Mouse (Mus musculus): ENCODE data around the gene Dhrs9.
"Not testable (repeated sequence)": the region's sequence is repeated elsewhere in the genome, so short reads cannot be mapped to it uniquely, and the experiment has no call there.

The Dhrs9 gene

DNA sequence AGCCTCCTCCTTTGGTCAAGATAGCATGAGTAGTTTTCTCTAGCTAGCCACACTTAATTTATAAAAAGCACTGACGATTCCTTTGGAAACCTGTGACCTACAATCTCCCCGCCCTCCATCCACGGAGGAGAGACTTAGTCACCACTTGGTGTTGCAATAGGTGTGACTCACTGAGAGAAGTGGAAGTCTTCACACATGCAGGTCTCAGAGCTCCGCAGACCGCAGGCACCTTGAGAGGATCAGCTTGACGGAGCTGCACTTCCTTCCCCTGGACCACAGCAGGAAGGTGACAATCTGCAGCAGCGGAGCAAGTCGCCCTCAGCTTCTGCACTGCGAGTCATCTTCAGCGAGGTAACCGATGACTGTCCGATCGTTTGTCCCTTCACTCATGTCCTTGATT is at the start of gene Dhrs9:
Dhrs9 (plus strand) TSS at position 165 of the 400 bp plus-strand sequence.
- peak; percentile 3 to 9 for DNase-seq

GRCm38 (mm10) chr2:69331523-69331922 is 48.7 kb upstream of the Dhrs9 start:
- not testable (repeated sequence) for DNase-seq

- DNase-seq, result no peak
Measured at GRCm38 (mm10) chr2:69341506-69341905, 38.7 kb upstream of the Dhrs9 start.

DNA sequence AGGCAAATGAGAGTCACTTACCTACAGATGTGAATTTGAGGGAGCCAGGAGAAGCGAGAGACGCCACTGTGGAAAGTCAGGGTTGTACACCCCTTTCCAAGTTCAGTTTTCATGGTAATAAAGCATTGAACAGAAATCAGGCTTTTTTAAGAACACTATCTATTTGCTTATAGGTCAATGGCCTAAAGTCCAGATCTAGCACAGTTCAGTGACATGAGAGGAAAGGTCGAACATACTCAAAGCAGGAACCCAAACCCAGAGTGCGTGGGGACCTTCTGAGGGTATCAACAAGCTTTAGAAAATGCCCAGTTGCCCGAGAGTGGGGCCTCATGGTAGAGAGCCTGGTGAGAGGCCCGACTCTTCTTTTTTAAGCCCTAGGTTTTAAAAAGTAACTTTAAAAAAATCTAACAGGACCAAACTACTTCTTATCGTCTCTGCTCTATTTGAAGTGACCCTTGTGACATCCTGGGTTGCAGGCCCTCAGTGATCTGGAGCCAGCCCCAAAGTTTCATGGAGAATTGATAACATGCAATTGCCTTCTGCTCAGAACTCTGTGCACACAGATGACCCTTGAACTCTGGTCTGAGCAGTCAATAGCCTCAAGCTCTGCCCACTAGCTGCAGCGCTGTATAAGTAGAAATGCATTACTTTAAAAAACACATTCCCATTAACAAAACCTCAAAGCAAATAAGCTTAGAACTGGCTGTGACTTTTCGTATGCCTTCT is 37.6 kb upstream of the Dhrs9 start, which contains the start of gene Abcb11:
Abcb11 (minus strand) TSS at position 121 of the 726 bp plus-strand sequence.
- DNase-seq, result no peak

- DNase-seq, result not testable (repeated sequence)
Measured at GRCm38 (mm10) chr2:69355402-69355801, 24.8 kb upstream of the Dhrs9 start.

DNA sequence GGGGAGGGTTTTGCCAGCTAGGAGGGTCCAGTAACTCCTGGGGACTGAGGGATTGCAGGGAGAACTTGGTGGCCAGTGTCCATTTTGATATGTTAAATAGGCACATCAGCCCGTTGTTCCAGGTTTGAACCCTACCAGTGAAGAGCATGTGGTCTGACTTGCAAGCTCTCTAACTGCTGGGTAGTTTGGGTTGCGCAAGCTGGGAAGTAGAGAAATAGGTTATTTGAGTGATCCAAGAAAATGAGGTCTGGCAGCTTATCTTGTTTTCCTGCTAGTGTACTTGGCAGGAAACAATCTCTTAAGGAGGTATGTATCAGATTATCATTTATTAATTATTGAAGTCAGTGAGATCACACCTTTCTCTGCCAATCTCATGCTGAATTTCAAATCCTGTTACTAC is 15.4 kb upstream of the Dhrs9 start:
- no peak for DNase-seq

GRCm38 (mm10) chr2:69365275-69365674 is 15.0 kb upstream of the Dhrs9 start:
- DNase-seq, result no peak

- DNase-seq, result no peak
Measured at GRCm38 (mm10) chr2:69376780-69377179, 3.5 kb upstream of the Dhrs9 start.

DNA sequence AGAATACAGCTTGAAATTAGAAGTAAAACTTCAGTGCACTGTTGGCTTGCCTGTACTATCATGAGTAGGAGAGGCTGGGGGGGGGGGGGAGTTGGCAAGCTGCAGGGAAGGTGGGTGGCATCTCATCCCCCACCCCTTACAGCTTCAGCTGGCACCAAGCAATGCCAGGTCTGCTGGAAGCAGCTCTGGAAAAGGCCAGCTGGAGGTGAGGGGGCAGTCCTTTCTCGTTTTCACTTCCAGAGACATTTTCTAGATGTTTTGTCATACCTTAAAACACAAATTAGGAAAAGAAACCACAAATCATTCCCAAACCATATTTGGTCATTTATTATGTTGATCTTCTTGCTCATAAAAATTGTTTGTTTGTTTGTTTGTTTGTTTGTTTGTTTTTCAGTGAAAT is 444 bp upstream of the Dhrs9 start:
- no peak for DNase-seq

DNA sequence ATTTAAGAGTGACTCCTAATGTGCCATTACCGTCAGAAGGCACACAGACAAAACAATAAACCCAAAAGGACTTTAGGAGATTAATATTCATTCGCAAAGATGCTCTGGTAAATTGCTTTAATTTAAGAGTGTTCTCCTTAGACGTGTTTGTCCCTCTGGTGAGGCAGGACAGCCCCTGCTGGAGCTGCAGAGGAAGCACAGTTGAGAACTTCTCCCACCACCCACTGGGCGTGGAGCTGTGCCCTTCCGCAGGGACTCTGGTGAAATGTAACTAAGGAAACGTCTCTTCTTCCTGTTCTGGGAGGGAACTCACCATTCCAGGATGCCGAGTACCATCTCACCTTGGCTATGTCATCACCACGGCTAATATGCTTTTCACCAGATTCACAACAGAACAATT is 1.5 kb downstream of the Dhrs9 start:
- DNase-seq, result no peak

DNA sequence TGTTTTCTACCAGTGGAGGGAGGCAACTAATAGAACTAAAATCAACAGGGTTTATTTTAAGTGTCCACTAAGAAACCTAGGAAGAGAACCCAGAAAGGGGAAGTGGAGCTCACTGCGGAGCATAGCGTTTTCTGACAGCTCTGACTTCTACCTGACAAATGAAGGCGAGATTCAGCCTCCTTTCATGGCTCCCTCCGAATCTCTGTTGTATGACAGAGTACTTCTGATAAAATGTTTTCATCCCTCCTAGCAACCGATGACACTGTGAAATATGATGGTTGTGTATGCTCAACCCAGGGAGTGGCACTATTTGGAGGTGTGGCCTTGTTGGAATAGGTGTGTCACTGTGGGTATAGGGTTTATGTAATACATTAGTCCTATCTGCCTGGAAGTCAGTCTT is 2.6 kb downstream of the Dhrs9 start:
- no peak for DNase-seq

GRCm38 (mm10) chr2:69386118-69386871 is 6.0 kb downstream of the Dhrs9 start:
- no peak for DNase-seq

DNA sequence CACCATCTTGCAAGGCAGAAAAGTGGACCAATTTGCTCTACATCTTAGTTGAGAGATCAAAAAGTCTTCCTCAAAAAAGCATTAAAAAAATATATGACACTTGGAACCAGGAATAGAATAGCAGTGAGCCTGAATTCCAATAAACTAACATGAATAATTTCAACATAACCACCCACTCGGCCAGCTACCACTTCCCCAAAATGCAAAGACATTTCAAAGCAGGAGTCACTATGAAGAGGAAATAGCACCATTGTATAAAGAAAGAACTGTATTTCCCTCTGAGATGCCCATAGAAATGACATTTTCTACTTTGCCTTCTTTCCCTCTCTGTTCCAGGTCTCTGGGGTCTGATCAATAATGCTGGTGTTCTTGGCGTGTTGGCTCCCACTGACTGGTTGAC is 13.7 kb downstream of the Dhrs9 start:
- DNase-seq, result no peak

DNA sequence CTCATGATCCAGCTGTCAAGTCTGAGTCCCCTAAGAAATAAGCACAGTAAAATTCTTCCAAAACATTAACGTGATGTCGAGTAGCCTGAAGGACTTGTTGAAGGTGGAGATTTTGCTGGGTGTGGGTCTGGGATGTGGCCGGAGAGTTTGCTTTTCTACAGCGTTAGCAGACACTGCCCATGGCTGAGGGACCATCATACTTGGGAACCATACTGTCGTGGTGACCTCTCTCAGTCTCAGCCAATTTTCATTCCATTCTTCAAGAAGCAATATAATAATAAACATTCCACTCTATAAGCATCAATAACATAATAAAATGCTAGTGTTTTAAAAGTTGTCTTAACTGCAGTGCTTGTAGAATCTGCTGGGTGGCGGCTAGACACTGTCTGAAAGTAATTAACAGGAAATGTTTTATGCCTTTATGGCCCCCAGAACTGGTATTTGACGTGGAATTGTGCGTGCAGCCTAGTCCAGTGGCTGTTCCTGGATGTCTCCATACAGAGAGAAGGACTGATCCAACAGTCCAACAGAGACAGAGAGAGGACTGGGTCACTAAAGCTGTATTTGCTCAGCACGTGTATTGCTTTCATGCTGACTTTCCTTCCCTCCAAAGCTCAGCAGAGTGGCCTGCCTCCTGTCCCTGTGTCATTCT is 15.5 kb downstream of the Dhrs9 start:
- DNase-seq, result no peak

GRCm38 (mm10) chr2:69396760-69397435 is 16.7 kb downstream of the Dhrs9 start:
- no peak for DNase-seq

GRCm38 (mm10) chr2:69400866-69401604 is 20.8 kb downstream of the Dhrs9 start:
- DNase-seq, result no peak

DNA sequence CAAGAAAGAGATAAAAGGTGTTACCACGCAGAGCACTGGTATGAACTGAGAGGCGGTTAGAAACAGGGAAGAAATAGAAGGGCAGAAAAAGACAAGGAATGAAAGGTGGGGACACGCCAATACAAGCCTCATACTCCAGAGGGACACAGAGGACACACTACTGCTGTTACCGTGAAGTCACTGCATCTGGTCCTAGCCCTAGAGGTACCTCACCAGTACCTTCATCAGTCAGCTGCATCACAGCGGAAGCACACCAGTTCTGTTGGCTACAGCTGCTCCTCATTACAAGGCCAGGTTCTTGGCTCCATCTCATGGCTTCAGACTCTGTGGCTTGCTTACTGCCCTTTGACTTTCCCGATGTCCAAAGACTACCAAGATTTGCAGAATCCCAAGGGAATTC is 21.6 kb downstream of the Dhrs9 start:
- DNase-seq, result no peak

DNA sequence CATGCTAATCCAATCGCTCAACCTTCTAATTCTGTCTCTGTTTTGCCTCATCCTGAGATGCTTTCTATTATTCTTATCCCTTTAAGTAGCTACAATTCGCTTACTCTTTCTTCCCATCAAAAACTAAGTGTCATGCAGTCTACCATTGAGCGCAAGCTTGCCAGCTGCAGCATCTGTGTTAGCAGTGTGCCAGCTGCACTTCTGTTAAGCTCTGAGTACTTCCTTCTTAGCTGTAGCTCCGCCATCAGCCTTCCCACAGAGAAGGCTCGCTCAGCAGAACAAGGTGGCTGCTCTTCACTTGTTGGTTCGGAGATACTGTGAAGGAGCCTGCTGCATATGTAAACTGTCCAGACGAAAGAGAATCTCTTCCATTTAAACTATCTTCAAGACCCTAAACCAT is 22.1 kb downstream of the Dhrs9 start:
- no peak for DNase-seq

DNA sequence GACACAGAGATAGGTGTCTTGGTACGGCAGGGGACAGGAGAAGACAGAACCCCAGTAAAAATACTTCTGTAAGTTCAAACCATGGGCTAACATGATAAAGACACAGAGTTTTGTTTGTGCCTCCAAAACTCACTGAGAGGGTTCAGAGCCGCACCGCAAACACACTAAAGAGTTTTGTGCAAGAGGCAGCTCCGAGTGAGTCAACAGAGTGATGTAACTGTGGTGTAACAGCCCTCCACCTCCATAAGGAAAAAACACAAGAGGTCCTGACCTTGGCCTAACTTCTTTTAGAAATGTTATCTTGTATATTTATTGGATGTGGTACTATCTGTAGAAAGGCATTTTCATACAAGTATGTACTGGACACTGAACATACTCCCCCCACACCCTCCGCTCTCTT is 25.4 kb downstream of the Dhrs9 start:
- no peak for DNase-seq

GRCm38 (mm10) chr2:69414539-69414938 is 34.3 kb downstream of the Dhrs9 start:
- no peak for DNase-seq

DNA sequence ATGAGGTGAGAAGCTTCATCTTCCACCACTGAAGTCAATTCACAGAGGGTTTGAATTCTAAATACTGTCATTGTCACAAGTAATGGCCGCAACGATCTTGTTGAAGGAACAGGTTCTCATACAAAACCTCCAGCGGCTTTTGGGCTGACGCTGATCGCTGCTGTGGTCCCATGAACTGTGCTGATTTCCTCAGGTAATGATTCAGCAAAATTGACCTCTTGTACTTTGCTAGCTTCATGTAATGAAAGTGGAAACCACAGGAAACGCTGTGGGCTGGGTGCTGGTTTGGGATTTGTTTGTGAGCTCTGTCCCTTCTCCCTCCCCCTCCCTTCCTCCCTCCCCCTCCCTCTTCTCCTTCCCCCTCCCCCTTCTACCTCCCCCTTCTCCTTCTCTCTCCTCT is 34.8 kb downstream of the Dhrs9 start:
- no peak for DNase-seq

DNA sequence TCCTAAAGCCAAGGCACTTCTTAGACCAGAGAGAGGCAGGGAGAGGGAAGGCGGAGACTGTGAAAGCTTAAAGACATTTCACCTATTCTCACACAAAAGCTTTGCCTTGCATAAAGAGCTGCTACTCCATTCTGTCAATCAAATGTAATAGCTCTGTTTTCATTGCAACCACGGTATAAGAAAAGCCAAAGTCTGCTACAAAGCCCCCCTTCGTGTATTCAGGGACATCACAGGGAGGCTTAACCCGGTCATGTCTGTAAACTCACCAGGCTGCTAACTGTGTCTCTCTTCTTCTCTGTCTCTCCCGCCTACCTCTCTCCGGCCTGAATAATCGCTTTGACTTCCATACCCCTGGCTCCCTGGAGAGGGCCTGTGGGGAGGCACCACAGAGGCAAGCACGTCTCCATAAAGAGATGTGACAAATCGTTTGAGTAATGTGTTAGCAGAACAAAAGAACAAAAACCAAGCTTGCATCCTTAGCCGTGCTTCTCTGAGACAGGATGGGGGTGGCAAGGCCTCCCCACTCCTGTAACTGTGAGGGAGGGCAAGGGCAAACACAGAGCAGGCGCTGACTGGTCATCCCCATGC is 38.1 kb downstream of the Dhrs9 start:
- DNase-seq, result no peak

All from spleen, adult 18-20 months (tissue).